Mouse (Mus musculus): ENCODE measurements around the gene Ssh3.

The Ssh3 gene

GRCm38 (mm10) chr19:4242416-4242815 lies 26.6 kb downstream of the Ssh3 start:
- no peak for DNase-seq

DNA sequence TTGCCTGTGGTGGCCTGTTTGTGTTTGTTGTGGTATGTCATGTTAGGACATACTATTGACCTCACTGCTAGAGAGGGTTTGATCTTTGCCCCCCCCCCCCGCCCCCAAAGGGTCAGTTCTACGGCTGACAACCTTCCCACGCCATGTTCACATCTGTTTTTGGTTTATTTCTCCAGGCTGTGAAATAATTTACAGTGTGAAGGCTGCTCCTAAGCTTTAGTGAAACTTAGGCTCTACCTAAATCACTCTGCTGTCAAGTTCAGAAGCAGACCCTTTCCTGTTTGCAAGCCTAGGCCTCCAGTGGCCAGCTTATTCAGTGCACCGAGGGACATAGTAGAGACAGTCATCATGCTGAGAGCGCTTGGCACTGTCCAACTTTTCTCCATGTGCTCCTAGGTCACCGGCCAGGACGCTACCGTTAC lies 28.7 kb downstream of the Ssh3 start:
- DNase-seq, result no peak

DNA sequence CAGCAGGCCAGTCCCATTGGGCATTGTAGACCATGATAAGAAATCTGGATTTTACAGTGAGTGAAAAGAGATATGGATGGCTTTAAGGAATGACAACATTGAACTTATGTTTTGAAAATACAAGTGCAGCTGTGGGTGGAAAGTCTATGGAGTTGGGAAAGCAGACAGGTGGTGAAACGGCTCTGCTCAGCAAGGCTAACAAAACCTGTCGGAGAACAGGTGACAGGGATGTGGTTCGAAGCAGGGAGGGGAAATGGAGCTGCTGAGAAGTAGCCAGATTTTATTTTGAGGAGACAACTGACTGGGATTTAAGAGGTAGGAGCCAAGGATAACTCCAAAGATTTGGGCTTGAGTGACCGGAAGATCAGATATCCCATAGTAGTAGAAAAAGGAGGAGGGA lies 34.4 kb downstream of the Ssh3 start:
- DNase-seq, result no peak

DNA sequence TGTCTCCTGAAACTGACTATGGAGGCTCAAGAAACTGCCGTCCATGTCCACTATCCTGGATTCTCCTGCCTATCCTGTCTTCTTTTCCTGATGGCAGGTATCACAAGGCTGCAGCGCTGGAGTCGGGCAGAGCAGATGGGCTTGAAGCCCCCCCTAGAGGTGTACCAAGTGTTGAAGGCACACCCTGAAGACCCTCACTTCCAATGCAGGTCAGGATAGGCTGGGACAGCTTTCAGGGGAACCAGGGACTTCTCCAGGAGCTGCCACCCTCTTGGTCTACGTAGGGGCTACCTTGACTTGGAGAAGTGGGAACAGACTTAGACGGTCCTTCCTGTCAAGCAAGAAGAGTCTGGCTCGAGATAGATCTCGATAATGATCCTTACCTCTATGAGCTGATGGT lies 36.3 kb downstream of the Ssh3 start:
- DNase-seq, result no peak

DNA sequence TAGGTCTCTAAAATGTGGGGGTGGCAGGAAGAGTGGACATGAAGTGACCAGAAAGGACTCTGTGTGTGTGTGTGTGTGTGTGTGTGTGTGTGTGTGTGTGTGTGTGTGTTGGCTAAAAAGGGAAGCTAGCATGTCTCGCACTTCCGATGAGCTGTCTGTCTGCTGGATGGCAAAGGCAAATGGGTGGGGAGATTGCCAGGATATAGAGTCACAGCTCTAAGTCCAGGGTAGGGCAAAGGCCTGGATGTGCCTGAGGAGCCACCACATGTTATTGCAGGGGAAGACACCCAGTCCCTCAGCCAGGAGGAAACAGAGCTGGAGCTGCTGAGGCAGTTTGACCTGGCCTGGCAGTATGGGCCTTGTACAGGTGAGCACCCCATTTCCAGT lies 36.8 kb downstream of the Ssh3 start:
- DNase-seq, result peak; percentile 69 to 76

GRCm38 (mm10) chr19:4231253-4232185 lies 37.5 kb downstream of the Ssh3 start, which contains the start of gene Pold4:
Gene Pold4, plus strand, starts transcription at chr19:4231899.
- DNase-seq, result peak; percentile 99

- DNase-seq, result peak in 1 of 2 experiments; percentile 33
Observed at GRCm38 (mm10) chr19:4230415-4230814, 38.6 kb downstream of the Ssh3 start.

- DNase-seq, result peak in 1 of 2 experiments; percentile 35
Observed at GRCm38 (mm10) chr19:4229451-4230076, 39.4 kb downstream of the Ssh3 start.

- no peak for DNase-seq
Observed at GRCm38 (mm10) chr19:4228891-4229290, 40.1 kb downstream of the Ssh3 start.

GRCm38 (mm10) chr19:4227894-4228678 lies 40.9 kb downstream of the Ssh3 start:
- peak; percentile 79 to 82 for DNase-seq

- DNase-seq, result no peak
Observed at GRCm38 (mm10) chr19:4227446-4227845, 41.5 kb downstream of the Ssh3 start.

DNA sequence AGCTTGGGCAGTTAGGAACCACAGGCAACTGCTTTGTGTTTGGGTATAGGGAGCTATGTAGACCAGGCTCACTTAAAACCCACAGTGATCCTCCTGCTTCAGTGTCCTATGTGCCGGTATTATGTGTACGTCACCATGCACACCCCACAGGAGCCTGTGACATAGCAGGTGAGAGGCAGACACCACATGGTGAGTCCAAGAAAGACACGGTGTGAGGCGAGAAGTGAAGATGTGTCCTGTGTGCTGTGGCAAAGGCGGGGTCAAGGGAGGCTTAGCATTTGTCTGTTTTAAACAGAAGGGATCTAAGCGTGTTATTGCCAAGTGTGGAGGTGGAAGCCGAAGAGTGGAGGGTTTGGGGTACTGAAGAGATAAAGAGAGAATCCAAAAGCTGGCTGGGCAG lies 42.2 kb downstream of the Ssh3 start:
- DNase-seq, result no peak

DNA sequence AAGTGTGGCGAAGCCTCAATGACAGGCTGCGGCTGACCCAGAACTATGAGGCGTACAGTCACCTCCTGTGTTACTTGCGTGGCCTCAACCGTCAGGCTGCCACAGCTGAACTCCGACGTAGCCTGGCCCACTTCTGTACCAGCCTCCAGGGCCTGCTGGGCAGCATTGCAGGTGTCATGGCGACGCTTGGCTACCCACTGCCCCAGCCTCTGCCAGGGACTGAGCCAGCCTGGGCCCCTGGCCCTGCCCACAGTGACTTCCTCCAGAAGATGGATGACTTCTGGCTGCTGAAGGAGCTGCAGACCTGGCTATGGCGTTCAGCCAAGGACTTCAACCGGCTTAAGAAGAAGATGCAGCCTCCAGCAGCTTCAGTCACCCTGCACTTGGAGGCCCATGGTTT lies 46.8 kb downstream of the Ssh3 start:
- peak in 1 of 2 experiments; percentile 50 for DNase-seq

DNA sequence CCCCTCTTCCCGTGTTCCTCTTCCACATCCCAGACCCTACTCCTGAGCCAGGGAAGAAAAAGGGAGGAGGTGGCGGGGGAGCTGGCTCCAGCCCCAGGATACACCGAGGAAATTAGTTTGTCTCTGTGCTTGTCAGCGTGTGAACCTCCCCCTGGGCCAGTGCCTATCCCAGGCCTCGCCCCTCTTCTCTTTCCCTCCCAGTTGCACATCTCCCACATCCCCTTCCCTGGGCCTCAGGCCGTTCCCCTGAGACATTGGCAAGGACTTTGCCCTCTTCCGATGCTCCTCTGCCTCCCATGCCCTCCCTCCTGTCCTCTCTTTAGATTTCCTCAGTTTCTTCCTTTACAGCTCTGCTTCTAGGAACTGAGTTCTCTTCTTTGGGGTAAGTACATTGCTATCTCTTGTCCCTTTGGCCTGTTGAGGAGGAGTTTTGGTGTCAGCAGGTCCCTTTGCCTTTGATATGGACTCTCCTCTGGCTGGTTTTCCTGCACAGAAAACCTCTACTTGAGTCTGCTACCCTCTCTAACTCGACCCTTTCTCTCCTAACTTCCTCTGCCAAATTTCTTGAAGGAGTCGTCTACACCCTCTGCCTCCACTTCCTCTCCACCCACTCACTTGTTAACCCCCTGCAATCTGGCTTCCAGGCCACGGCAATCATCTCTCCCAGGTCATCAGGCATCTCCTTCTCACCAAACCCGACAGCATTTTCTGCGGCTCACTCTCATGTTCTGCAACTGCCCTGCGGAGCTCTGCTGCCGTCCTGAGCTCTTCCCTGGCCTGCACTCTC lies 47.8 kb downstream of the Ssh3 start:
- DNase-seq, result peak; percentile 58 to 62

DNA sequence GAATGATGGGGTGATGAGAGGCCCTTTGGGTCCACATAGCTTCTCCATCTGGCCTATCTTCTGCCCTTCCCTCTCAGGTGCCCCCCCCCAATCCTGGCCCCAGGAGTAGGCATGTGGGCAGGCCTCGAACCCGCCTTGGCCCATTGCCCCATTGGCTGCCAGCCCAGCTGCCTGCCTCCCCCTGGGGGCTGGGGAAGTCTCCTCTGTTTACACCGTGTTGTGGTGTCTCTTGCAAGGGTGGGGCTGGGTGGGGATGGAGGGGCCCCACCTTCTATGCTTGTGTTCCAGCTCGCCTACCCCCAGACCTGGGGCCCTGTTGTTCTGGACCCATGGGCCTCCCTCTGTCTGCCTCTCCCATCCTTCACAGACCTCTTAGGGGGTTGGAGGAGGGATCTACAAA lies 48.6 kb downstream of the Ssh3 start:
- peak in 1 of 2 experiments; percentile 60 for DNase-seq

DNA sequence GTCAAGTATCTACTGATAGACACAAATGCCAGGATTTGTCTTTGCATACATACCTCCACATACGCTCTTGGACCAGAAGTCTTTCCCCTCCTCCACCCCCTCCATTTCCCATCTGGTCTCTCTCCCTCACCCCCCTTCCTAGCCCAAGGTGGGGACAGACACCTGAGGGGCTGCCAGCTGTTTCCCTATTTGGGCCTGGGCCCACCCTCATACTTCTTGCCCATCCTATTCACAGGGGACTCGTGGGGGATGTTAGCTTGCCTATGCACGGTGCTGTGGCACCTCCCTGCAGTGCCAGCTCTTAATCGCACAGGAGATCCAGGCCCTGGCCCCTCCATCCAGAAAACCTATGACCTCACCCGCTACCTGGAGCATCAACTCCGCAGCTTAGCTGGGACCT lies 49.0 kb downstream of the Ssh3 start:
- DNase-seq, result no peak

GRCm38 (mm10) chr19:4218784-4219183 lies 50.2 kb downstream of the Ssh3 start:
- DNase-seq, result no peak

DNA sequence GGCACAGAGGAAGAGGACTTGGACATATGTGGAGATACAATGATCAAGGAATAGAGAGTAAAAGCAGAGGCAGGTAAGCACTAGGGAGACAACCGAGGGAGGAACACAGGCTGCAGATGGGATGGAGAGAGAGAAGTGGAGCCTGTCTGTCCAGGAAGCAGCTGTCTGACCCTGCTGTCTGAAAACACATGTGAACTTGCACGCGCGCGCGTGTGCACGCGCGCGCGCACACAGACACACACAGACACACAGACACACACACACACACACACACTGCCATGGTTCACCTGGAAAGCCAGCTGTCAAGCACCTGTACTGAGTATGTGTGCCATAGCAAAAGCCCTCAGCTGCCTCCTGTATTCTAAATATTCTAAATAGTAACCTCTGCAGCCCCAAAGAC lies 50.7 kb downstream of the Ssh3 start:
- DNase-seq, result no peak

- no peak for DNase-seq
Observed at GRCm38 (mm10) chr19:4217855-4218254, 51.1 kb downstream of the Ssh3 start.

GRCm38 (mm10) chr19:4217140-4217539 lies 51.8 kb downstream of the Ssh3 start:
- DNase-seq, result peak in 1 of 2 experiments; percentile 38

- DNase-seq, result peak; percentile 36 to 46
Observed at GRCm38 (mm10) chr19:4216041-4216685, 52.8 kb downstream of the Ssh3 start.

GRCm38 (mm10) chr19:4215451-4215840 lies 53.5 kb downstream of the Ssh3 start:
- no peak for DNase-seq

Measured in lung, adult 18-20 months (tissue).